Comparison of ENCODE assay signal across 27 mouse cellular contexts in the genomic region with DNA sequence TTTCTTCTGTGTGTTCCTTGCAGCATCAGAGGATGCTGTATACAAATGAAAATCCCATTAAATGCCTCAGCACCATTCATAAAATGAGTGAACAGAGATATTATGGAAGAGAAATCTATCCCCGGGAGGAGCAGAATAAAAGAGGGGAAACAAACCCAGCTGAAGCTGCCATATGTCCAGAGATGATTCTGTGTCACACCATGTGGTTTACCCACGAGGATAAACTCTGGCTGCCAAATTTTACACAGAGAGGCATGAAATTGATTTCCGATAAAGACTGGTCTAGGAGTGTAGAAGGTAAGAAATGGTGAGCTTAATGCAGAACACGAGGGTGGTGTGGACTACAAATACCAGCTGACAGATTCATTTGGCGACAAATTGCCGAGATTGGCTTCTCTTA.
DNase-seq lines count a peak whose midpoint lies in the region; ATAC-seq and TF ChIP-seq lines count a peak whose summit lies in the region.
"Had no signal": no experiment of that assay in that cellular context is flagged by ENCODE, and none has a peak within 500 bp of the region (broad histone marks: within the 10 kb centered on the region; RNA-seq: fewer than 3 reads in every experiment).

No protein-coding gene starts in this region.

- 75% methylated on average over 6 of the region's 6 CpGs for WGBS in midbrain, embryonic 11.5 days
- WGBS in midbrain, embryonic 16.5 days, result 57% methylated on average over 6 of the region's 6 CpGs
- WGBS in neural tube, embryonic 14.5 days, result 53% methylated on average over 6 of the region's 6 CpGs
- 66% methylated on average over 6 of the region's 6 CpGs for WGBS in kidney, adult 2 months

- H3K36me3 ChIP-seq in midbrain, embryonic 11.5 days (ENCODE audit: control insufficient read depth, insufficient read depth, low read length), result no peaks in the 10 kb centered on the region
- no peaks in the 10 kb centered on the region for H3K36me3 ChIP-seq in midbrain, embryonic 16.5 days (ENCODE audit: control insufficient read depth, insufficient read depth, low read length)
- no peaks in the 10 kb centered on the region for H3K36me3 ChIP-seq in neural tube, embryonic 14.5 days (ENCODE audit: control insufficient read depth, insufficient read depth, low read length)
- H3K36me3 ChIP-seq in kidney, adult 2 months (ENCODE audit: control insufficient read depth, insufficient read depth, low read length), result no peaks in the 10 kb centered on the region
- H3K36me3 ChIP-seq: heart, embryonic 13.5 days; hindbrain, embryonic 15.5 days; kidney, embryonic 15.5 days; limb, embryonic 10.5 days; liver, embryonic 15.5 days; lung, embryonic 15.5 days; midbrain, embryonic 15.5 days had no signal

- DNase-seq in frontal cortex, postnatal 10 days (ENCODE audit: low spot score in 2 of 2), result no peak
- DNase-seq in midbrain, embryonic 11.5 days (ENCODE audit: low spot score, missing footprints), result peak; percentile 57
- DNase-seq in layer of hippocampus, adult 18-20 months (ENCODE audit: low spot score in 2 of 2), result peak; percentile 40 to 74
- DNase-seq in kidney, adult 2 months, result no peak
- DNase-seq: adrenal gland, postnatal 25 days; cerebellum, adult 11 months; cerebellum, postnatal 10 days; gastrocnemius, postnatal 14 days; heart, adult 2 months; heart, postnatal 14 days; kidney, postnatal 36 days; liver; lung, postnatal 4 days; right cerebral cortex, postnatal 25 days had no signal

- no peaks in the 10 kb centered on the region for H3K9me3 ChIP-seq in midbrain, embryonic 11.5 days (ENCODE audit: control insufficient read depth, low read length)
- no peaks in the 10 kb centered on the region for H3K9me3 ChIP-seq in midbrain, embryonic 16.5 days (replicated peaks; ENCODE audit: control insufficient read depth, low read length, poor library complexity, severe bottlenecking)
- no peaks in the 10 kb centered on the region for H3K9me3 ChIP-seq in neural tube, embryonic 14.5 days (ENCODE audit: control insufficient read depth, low read length)
- H3K9me3 ChIP-seq: hindbrain, embryonic 15.5 days; kidney, embryonic 15.5 days; limb, embryonic 10.5 days; liver, embryonic 15.5 days; lung, embryonic 15.5 days had no signal

- H3K4me2 ChIP-seq in midbrain, embryonic 11.5 days, result no peak overlapping the region
- no peak overlapping the region for H3K4me2 ChIP-seq in midbrain, embryonic 16.5 days (ENCODE audit: low read length)
- H3K4me2 ChIP-seq in neural tube, embryonic 14.5 days (ENCODE audit: low read depth, low read length), result no peak overlapping the region
- H3K4me2 ChIP-seq: heart, embryonic 13.5 days; hindbrain, embryonic 15.5 days; kidney, embryonic 15.5 days; liver, embryonic 15.5 days; lung, embryonic 15.5 days; midbrain, embryonic 15.5 days had no signal

- no peaks in the 10 kb centered on the region for H3K27me3 ChIP-seq in midbrain, embryonic 11.5 days (ENCODE audit: control insufficient read depth, insufficient read depth, low read length)
- no peaks in the 10 kb centered on the region for H3K27me3 ChIP-seq in midbrain, embryonic 16.5 days (ENCODE audit: control insufficient read depth, insufficient read depth, low read depth, low read length)
- no peaks in the 10 kb centered on the region for H3K27me3 ChIP-seq in neural tube, embryonic 14.5 days (ENCODE audit: control insufficient read depth, insufficient read depth, low read length)
- H3K27me3 ChIP-seq in kidney, adult 2 months (replicated peaks; ENCODE audit: control insufficient read depth, insufficient read depth, low read length), result no peaks in the 10 kb centered on the region
- H3K27me3 ChIP-seq: heart, embryonic 13.5 days; hindbrain, embryonic 15.5 days; kidney, embryonic 15.5 days; liver, embryonic 15.5 days; lung, embryonic 15.5 days; midbrain, embryonic 15.5 days had no signal

- no peak overlapping the region for H3K9ac ChIP-seq in midbrain, embryonic 11.5 days (ENCODE audit: low read length)
- H3K9ac ChIP-seq in midbrain, embryonic 16.5 days (ENCODE audit: low read depth, low read length), result no peak overlapping the region
- no peak overlapping the region for H3K9ac ChIP-seq in neural tube, embryonic 14.5 days (replicated peaks; ENCODE audit: low read depth, low read length)
- H3K9ac ChIP-seq: heart, embryonic 13.5 days; hindbrain, embryonic 15.5 days; kidney, embryonic 15.5 days; liver, embryonic 15.5 days; lung, embryonic 15.5 days; midbrain, embryonic 15.5 days had no signal

- H3K4me1 ChIP-seq in midbrain, embryonic 11.5 days (ENCODE audit: control insufficient read depth, insufficient read depth, low read length), result no peaks in the 10 kb centered on the region
- H3K4me1 ChIP-seq in midbrain, embryonic 16.5 days (ENCODE audit: control insufficient read depth, insufficient read depth, low read length), result no peaks in the 10 kb centered on the region
- H3K4me1 ChIP-seq in neural tube, embryonic 14.5 days (ENCODE audit: control insufficient read depth, insufficient read depth, low read length), result no peaks in the 10 kb centered on the region
- H3K4me1 ChIP-seq in kidney, adult 2 months (ENCODE audit: control insufficient read depth, insufficient read depth, low read length), result no peaks in the 10 kb centered on the region
- H3K4me1 ChIP-seq: heart, embryonic 13.5 days; hindbrain, embryonic 15.5 days; kidney, embryonic 15.5 days; limb, embryonic 10.5 days; liver, embryonic 15.5 days; lung, embryonic 15.5 days; midbrain, embryonic 15.5 days had no signal

- no peak for TF ChIP-seq POLR2A in kidney, adult 2 months (IDR thresholded peaks at IDR 0.05; ENCODE audit: low read depth, low read length)

- no peak overlapping the region for H3K4me3 ChIP-seq in midbrain, embryonic 11.5 days (ENCODE audit: low read depth, low read length)
- no peak overlapping the region for H3K4me3 ChIP-seq in midbrain, embryonic 16.5 days (ENCODE audit: low read depth, low read length)
- no peak overlapping the region for H3K4me3 ChIP-seq in neural tube, embryonic 14.5 days (ENCODE audit: low read depth, low read length)
- no peak overlapping the region for H3K4me3 ChIP-seq in kidney, adult 2 months (ENCODE audit: insufficient read depth, low read depth, low read length)
- H3K4me3 ChIP-seq: heart, adult 2 months; heart, embryonic 13.5 days; hindbrain, embryonic 15.5 days; kidney, embryonic 15.5 days; limb, embryonic 10.5 days; liver, embryonic 15.5 days; lung, embryonic 15.5 days; midbrain, embryonic 15.5 days; myocyte had no signal

- H3K27ac ChIP-seq in midbrain, embryonic 11.5 days (ENCODE audit: low read depth, low read length), result no peak overlapping the region
- no peak overlapping the region for H3K27ac ChIP-seq in midbrain, embryonic 16.5 days (ENCODE audit: low read length)
- no peak overlapping the region for H3K27ac ChIP-seq in neural tube, embryonic 14.5 days (ENCODE audit: low read depth, low read length)
- no peak overlapping the region for H3K27ac ChIP-seq in kidney, adult 2 months (ENCODE audit: insufficient read depth, low read depth, low read length)
- H3K27ac ChIP-seq: heart, adult 2 months; heart, embryonic 13.5 days; hindbrain, embryonic 15.5 days; kidney, embryonic 15.5 days; limb, embryonic 10.5 days; liver, embryonic 15.5 days; lung, embryonic 15.5 days; midbrain, embryonic 15.5 days had no signal

- peak; percentile 66 for ATAC-seq in frontal cortex, adult (ENCODE audit: low TSS enrichment)
- ATAC-seq in midbrain, embryonic 11.5 days (ENCODE audit: low FRiP score), result no peak
- ATAC-seq in midbrain, embryonic 16.5 days, result no peak
- peak; percentile 38 for ATAC-seq in neural tube, embryonic 14.5 days (ENCODE audit: low read depth)
- ATAC-seq in erythroid progenitor cell, adult 5-6 weeks (replicated peaks; ENCODE audit: low FRiP score, poor library complexity, severe bottlenecking), result no peak
- ATAC-seq: intestine, embryonic 16.5 days; midbrain, embryonic 15.5 days had no signal

- TF ChIP-seq CTCF in kidney, adult 2 months (conservative IDR thresholded peaks at IDR 0.05; ENCODE audit: insufficient read depth, insufficient read length, low read depth, low read length), result no peak

Comparison
In these comparisons a context has a peak if more than half of its experiments do, and no peak if none do; other contexts are left out.
1. ATAC-seq: peak in frontal cortex, adult (single experiment) and neural tube, embryonic 14.5 days (single experiment); none in midbrain, embryonic 11.5 days (single experiment), midbrain, embryonic 16.5 days (single experiment) and erythroid progenitor cell, adult 5-6 weeks (single experiment).
2. DNase-seq: peak in midbrain, embryonic 11.5 days (single experiment) and layer of hippocampus, adult 18-20 months (2 of 2); none in frontal cortex, postnatal 10 days (0 of 2) and kidney, adult 2 months (single experiment).